Mouse (Mus musculus) neutrophil, adult 5-6 weeks (primary cell): ENCODE results near the gene Ube2o. TPM values are rescaled to one million over a fixed set of nuclear protein-coding genes. Genes with fewer than 3 reads are reported as not detected.

Experiments
- ATAC-seq: fragments of 151-379, 151-347 bp; 2 replicates; pipeline ENCODE4 v1.8.0; 2017; ENCODE audit warnings: mild to moderate bottlenecking, moderate TSS enrichment; ENCODE audit not compliant: insufficient number of reproducible peaks, poor library complexity, low FRiP score, severe bottlenecking; ENCODE audit errors: extremely low read depth
- total RNA-seq: library from RNA; stranded (forward); fragments of 200-1000 nt; gene quantifications from 2 replicates; pipeline ENCODE4 v1.2.3, GENCODE M21; 2017

Ube2o gene
- total RNA-seq, 1 experiment from 2014 or later = 47.6 TPM

GRCm38 (mm10) chr11:116616438-116617118 lies 35.3 kb upstream of the Ube2o start:
- peak; percentile 43; the same call in 1 of the 2 replicates for ATAC-seq

GRCm38 (mm10) chr11:116615735-116616437 lies 34.6 kb upstream of the Ube2o start:
- peak; percentile 67 for ATAC-seq

DNA sequence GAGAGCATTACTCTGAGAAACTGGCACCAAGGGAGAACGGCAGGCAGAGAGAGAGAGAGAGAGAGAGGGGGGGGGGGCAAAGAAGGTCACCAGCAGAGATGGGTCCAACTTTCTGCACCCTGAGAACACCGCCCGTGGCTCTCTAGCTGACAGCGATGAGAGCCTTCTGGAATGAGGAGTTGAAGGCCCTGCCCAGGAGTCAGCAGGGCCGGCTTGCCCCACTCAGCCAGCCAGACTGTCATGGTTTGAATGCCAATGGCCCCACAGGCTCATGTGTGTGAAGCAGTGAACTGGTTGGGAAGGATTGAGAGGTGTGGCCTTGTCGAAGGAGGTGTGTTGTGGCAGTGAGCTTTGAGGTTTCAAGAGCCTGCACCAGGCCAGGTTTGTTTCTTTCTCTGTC lies 32.0 kb upstream of the Ube2o start:
- no peak for ATAC-seq

GRCm38 (mm10) chr11:116612554-116612953 lies 31.3 kb upstream of the Ube2o start:
- no peak for ATAC-seq

DNA sequence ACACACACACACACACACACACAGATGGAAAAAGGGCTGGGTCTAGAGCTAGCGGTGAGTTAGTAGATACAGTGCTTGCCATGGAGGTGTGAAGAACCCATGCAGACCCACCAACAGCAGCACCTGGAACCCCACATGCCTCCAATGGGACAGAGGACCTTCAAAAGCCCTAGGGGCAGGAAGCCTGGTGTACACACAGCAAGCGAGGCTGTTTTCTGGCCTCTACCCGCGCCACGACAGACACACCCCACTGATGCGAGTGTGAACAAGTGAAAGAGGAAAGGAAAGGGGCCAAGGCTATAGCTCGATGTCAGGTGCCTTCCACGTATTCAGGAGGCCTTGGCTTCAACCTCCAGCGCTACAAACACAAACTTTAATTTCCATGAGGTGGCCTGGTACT lies 30.6 kb upstream of the Ube2o start:
- no peak for ATAC-seq

DNA sequence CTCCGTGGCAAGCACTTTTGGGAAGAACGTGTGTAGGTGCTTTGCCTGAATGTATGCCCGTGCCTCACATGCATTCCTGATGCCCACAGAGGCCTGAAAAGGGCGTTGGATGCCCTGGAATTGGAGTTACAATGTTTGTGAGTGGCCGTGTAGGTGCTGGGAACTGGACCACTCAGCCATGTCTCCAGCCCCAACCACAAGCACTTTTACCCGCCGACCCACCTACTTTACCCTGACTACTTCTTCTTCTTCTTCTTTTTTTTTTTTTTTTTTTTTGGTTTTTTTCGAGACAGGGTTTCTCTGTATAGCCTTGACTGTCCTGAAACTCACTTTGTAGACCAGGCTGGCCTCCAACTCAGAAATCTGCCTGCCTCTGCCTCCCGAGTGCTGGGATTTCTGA lies 29.9 kb upstream of the Ube2o start:
- 0 out of 2 replicates have a peak, but pooled peaks have one; percentile 24 for ATAC-seq

DNA sequence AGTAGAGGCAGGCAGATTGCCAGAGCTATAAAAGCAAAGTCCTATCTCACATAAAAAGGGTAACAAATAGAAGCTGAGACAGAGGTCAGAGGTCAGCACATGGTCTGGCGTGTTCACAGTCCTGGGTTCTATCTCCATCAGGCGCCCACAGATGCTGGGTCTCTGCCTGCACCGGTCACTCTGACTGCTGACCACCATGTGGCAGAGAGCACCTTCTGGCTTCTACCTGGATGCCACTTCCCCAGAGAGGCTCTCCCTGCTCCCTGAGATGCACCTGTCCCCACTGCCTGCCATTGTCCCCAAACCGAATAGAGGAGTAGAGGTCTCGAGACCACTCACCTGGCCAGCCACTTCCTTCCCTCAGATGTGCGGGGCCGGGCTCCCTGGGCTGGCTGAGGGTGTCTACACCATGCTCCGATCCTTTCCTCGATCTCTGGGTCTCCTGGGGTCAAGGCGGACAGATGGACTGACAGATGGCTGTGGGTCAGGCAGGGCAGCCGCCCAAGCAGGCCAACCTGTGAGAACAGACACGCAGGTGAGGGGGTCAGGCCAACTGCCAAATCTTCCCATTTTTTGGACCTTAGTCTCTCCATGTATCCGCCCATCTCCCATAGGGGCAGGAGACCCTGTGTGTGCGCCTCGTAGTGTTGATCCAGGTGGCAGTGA lies 28.9 kb upstream of the Ube2o start:
- ATAC-seq = no peak

DNA sequence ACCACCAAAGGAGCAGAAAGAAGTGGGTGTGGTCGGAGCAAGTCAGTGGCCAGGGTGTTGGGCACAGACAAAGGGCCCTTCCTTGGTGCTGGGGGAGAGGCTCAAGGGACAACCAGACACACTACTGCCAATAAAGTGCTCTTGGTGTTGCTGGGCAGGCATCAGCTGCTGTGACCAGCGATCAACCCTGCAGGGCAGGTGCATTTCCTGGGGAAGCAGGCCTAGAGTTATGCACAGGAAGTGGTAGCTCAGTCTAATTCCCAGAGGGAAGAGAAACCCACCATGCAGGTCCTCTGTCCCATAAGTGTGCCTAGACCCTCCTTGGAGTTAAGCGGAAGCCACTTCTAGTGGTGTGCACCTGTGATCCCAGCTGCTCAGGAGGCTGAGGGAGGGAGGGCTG lies 26.5 kb upstream of the Ube2o start:
- peak; percentile 6; the same call in 1 of the 2 replicates for ATAC-seq

GRCm38 (mm10) chr11:116604097-116604496 lies 22.9 kb upstream of the Ube2o start:
- no peak for ATAC-seq

DNA sequence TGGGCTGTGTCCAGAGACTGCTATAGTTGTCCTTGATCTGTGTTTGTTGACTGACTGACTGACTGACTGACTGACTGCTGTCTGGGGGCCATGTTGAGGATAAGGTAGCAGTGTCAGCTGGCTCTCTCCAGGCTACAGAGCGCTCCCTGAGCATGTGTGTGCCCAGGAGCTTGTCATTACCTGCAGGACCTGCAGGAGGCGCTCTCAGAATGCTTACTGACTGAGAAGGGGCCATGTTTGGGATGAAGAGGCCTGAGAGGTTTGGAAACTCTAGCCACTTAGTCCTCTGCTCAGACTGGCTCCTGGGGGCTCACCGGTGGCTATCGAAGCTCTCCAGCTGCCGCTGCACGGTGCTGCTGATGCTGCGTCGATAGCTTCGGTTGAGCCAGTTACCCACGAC lies 22.1 kb upstream of the Ube2o start:
- ATAC-seq = no peak

GRCm38 (mm10) chr11:116602043-116602442 lies 20.8 kb upstream of the Ube2o start:
- no peak for ATAC-seq

GRCm38 (mm10) chr11:116601166-116601565 lies 19.9 kb upstream of the Ube2o start:
- no peak for ATAC-seq

- ATAC-seq = no peak
Measured at GRCm38 (mm10) chr11:116599230-116599629, 18.0 kb upstream of the Ube2o start.

- ATAC-seq = no peak
Measured at GRCm38 (mm10) chr11:116598193-116598592, 16.9 kb upstream of the Ube2o start.

GRCm38 (mm10) chr11:116596766-116597165 lies 15.5 kb upstream of the Ube2o start:
- ATAC-seq = no peak

DNA sequence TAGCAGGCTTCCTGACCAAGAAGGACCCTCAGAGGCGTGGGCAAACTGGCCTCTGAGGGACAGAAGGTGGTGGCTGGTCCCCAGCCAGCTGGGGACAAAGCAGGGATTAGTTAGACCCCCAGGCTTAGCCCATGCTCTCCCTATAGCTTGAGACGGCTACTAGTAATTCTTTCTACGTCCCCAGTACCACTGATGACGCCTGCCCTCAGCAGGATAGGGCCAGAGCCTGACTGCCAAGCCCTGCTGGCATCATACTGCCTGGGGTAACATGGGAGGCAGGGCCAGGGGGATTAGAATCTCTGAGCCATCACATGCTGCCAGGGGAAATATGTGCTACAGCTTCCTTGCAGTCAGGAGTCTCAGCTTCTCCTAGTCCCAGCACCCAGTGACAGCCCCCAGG lies 12.1 kb upstream of the Ube2o start:
- no peak for ATAC-seq

GRCm38 (mm10) chr11:116592428-116592827 lies 11.2 kb upstream of the Ube2o start:
- ATAC-seq = peak; percentile 89

- ATAC-seq = no peak
Measured at GRCm38 (mm10) chr11:116591621-116592020, 10.4 kb upstream of the Ube2o start.

DNA sequence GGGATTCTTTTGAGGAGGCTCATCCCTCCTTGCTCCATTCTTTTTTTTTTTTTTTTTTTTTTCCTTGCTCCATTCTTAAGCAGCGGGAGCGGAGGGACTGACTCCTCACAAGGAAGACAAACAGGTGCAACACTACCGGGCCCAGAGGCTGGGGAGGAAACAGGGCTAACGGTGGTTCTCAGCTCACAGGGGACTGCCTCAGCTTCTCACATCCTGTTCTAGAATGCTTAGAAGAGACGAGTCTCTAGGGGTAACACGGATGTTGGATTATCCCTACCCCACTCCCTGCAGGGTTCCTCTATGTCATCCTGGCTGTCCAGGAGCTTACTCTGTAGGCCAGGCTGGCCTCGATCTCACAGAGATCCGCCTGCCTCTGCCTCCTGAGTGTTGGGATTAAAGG lies 8.3 kb upstream of the Ube2o start:
- no peak for ATAC-seq

GRCm38 (mm10) chr11:116589020-116589531 lies 7.8 kb upstream of the Ube2o start:
- ATAC-seq = no peak
